Mouse (Mus musculus): ENCODE results near the gene Tcstv1. TPM values are rescaled to one million over a fixed set of nuclear protein-coding genes. Genes with fewer than 3 reads are reported as not detected.
"Not testable (repeated sequence)": the region's sequence is repeated elsewhere in the genome, so short reads cannot be mapped to it uniquely, and the experiment has no call there.

The Tcstv1 gene
- total RNA-seq (2014; rRNA removed) (not detected in 2 replicates), polyA plus RNA-seq (2015; fragmentation: Nextera tagmentation; extraction: Ambion mirVana) (not detected in 2 replicates)

- WGBS, result 87% methylated on average over 3 of the region's 3 CpGs
- not testable (repeated sequence) for H3K4me1 ChIP-seq (ENCODE audit: insufficient read depth)
Observed at GRCm38 (mm10) chr13:119894685-119895084, at the start of gene Tcstv1. Gene Tcstv1 (minus strand): TSS chr13:119894785.

GRCm38 (mm10) chr13:119929172-119929571, 34.6 kb upstream of the Tcstv1 start, which contains the start of gene Gm21761:
Gene Gm21761 (minus strand): TSS chr13:119929272.
- H3K9me3 ChIP-seq (ENCODE audit: low read length); H3K27ac ChIP-seq (ENCODE audit: low read depth, low read length); H3K4me3 ChIP-seq (ENCODE audit: low read depth, low read length); ATAC-seq; DNase-seq; H3K9ac ChIP-seq; H3K27me3 ChIP-seq (ENCODE audit: insufficient read depth, low read length); H3K36me3 ChIP-seq (ENCODE audit: insufficient read depth); H3K4me1 ChIP-seq (ENCODE audit: insufficient read depth); H3K4me2 ChIP-seq (ENCODE audit: low read depth): not testable (repeated sequence)
- WGBS, result no CpG with 5 or more reads among the region's 5 CpGs

More at GRCm38 (mm10) chr13:119894685-119895084, at the start of gene Tcstv1:
- H3K4me3 ChIP-seq (ENCODE audit: low read depth, low read length); DNase-seq; H3K27me3 ChIP-seq (ENCODE audit: insufficient read depth, low read length); H3K9me3 ChIP-seq (ENCODE audit: low read length); H3K9ac ChIP-seq; H3K36me3 ChIP-seq (ENCODE audit: insufficient read depth); H3K4me2 ChIP-seq (ENCODE audit: low read depth); ATAC-seq; H3K27ac ChIP-seq (ENCODE audit: low read depth, low read length): not testable (repeated sequence)

GRCm38 (mm10) chr13:119924597-119925340, 30.2 kb upstream of the Tcstv1 start:
- WGBS, result 81% methylated on average over 2 of the region's 3 CpGs

GRCm38 (mm10) chr13:119916966-119917722, 22.6 kb upstream of the Tcstv1 start:
- not testable (repeated sequence) for H3K9ac ChIP-seq; H3K4me1 ChIP-seq (ENCODE audit: insufficient read depth); H3K4me3 ChIP-seq (ENCODE audit: low read depth, low read length); ATAC-seq; H3K27me3 ChIP-seq (ENCODE audit: insufficient read depth, low read length); H3K4me2 ChIP-seq (ENCODE audit: low read depth); H3K9me3 ChIP-seq (ENCODE audit: low read length); H3K27ac ChIP-seq (ENCODE audit: low read depth, low read length); DNase-seq; H3K36me3 ChIP-seq (ENCODE audit: insufficient read depth)
- 84% methylated on average over 4 of the region's 5 CpGs for WGBS

More at GRCm38 (mm10) chr13:119924597-119925340, 30.2 kb upstream of the Tcstv1 start:
- not testable (repeated sequence) for ATAC-seq; H3K9me3 ChIP-seq (ENCODE audit: low read length); H3K27me3 ChIP-seq (ENCODE audit: insufficient read depth, low read length); H3K9ac ChIP-seq; H3K27ac ChIP-seq (ENCODE audit: low read depth, low read length); H3K4me3 ChIP-seq (ENCODE audit: low read depth, low read length); H3K4me1 ChIP-seq (ENCODE audit: insufficient read depth); H3K4me2 ChIP-seq (ENCODE audit: low read depth); DNase-seq; H3K36me3 ChIP-seq (ENCODE audit: insufficient read depth)

GRCm38 (mm10) chr13:119916449-119916848, 21.9 kb upstream of the Tcstv1 start:
- H3K4me2 ChIP-seq (ENCODE audit: low read depth); H3K27me3 ChIP-seq (ENCODE audit: insufficient read depth, low read length); H3K36me3 ChIP-seq (ENCODE audit: insufficient read depth); DNase-seq; H3K4me1 ChIP-seq (ENCODE audit: insufficient read depth); H3K9ac ChIP-seq; ATAC-seq; H3K9me3 ChIP-seq (ENCODE audit: low read length); H3K4me3 ChIP-seq (ENCODE audit: low read depth, low read length); H3K27ac ChIP-seq (ENCODE audit: low read depth, low read length): not testable (repeated sequence)
- 68% methylated on average over 2 of the region's 2 CpGs for WGBS

GRCm38 (mm10) chr13:119898549-119898948, 4.0 kb upstream of the Tcstv1 start:
- ATAC-seq; H3K9me3 ChIP-seq (ENCODE audit: low read length); H3K4me2 ChIP-seq (ENCODE audit: low read depth); H3K27ac ChIP-seq (ENCODE audit: low read depth, low read length); H3K4me3 ChIP-seq (ENCODE audit: low read depth, low read length); H3K4me1 ChIP-seq (ENCODE audit: insufficient read depth); H3K36me3 ChIP-seq (ENCODE audit: insufficient read depth); H3K27me3 ChIP-seq (ENCODE audit: insufficient read depth, low read length); H3K9ac ChIP-seq; DNase-seq: not testable (repeated sequence)
- WGBS, result 65% methylated on average over 4 of the region's 5 CpGs

- not testable (repeated sequence) for H3K27ac ChIP-seq (ENCODE audit: low read depth, low read length); H3K4me3 ChIP-seq (ENCODE audit: low read depth, low read length); H3K36me3 ChIP-seq (ENCODE audit: insufficient read depth); H3K9ac ChIP-seq; H3K27me3 ChIP-seq (ENCODE audit: insufficient read depth, low read length); H3K4me2 ChIP-seq (ENCODE audit: low read depth); H3K9me3 ChIP-seq (ENCODE audit: low read length); H3K4me1 ChIP-seq (ENCODE audit: insufficient read depth); ATAC-seq; DNase-seq
- WGBS, result 52% methylated on average over 4 of the region's 4 CpGs
Observed at GRCm38 (mm10) chr13:119886896-119887295, 7.7 kb downstream of the Tcstv1 start.

GRCm38 (mm10) chr13:119864395-119864999, 30.1 kb downstream of the Tcstv1 start:
- not testable (repeated sequence) for H3K9me3 ChIP-seq (ENCODE audit: low read length); H3K4me2 ChIP-seq (ENCODE audit: low read depth); DNase-seq; H3K36me3 ChIP-seq (ENCODE audit: insufficient read depth); H3K9ac ChIP-seq; H3K27ac ChIP-seq (ENCODE audit: low read depth, low read length); H3K27me3 ChIP-seq (ENCODE audit: insufficient read depth, low read length); H3K4me3 ChIP-seq (ENCODE audit: low read depth, low read length); ATAC-seq; H3K4me1 ChIP-seq (ENCODE audit: insufficient read depth)
- WGBS, result 86% methylated on average over 6 of the region's 7 CpGs

GRCm38 (mm10) chr13:119862399-119862798, 32.2 kb downstream of the Tcstv1 start:
- not testable (repeated sequence) for H3K9me3 ChIP-seq (ENCODE audit: low read length); H3K27me3 ChIP-seq (ENCODE audit: insufficient read depth, low read length); H3K9ac ChIP-seq; H3K4me2 ChIP-seq (ENCODE audit: low read depth); H3K4me1 ChIP-seq (ENCODE audit: insufficient read depth); H3K4me3 ChIP-seq (ENCODE audit: low read depth, low read length); H3K27ac ChIP-seq (ENCODE audit: low read depth, low read length); ATAC-seq; H3K36me3 ChIP-seq (ENCODE audit: insufficient read depth); DNase-seq
- no CpG with 5 or more reads among the region's 6 CpGs for WGBS

Data from forebrain, postnatal 0 days (tissue).